Mouse (Mus musculus) olfactory bulb, adult 2 months (tissue): ENCODE results near the gene Ccdc60.

Experiments used
- CTCF ChIP-seq: fragments of 200-500 bp; IDR thresholded peaks from 2 replicates; pipeline ENCODE4 v1.5.1; 2012; ENCODE audit warnings: low read depth, mild to moderate bottlenecking, low read length, moderate library complexity; ENCODE audit not compliant: insufficient read depth
- POLR2A ChIP-seq: fragments of 200-500 bp; IDR thresholded peaks from 2 replicates; pipeline ENCODE4 v1.6.1; 2012; ENCODE audit warnings: mild to moderate bottlenecking, low read depth, low read length, moderate library complexity; ENCODE audit not compliant: insufficient read depth

- TF ChIP-seq CTCF (no peak), POLR2A (no peak)
These were observed 26.1 kb downstream of the Ccdc60 start for GRCm38 (mm10) chr5:116262689-116263088.
